In genomic region chr12:99885282-99885901, GRCm38 (mm10) we compare ENCODE assay signal across 8 mouse cellular contexts. TPM values are rescaled to one million over a fixed set of nuclear protein-coding genes. Genes with fewer than 3 reads are reported as not detected.
DNase-seq lines count a peak whose midpoint lies in the region; ATAC-seq and TF ChIP-seq lines count a peak whose summit lies in the region.

No protein-coding gene starts in this region.

- H3K36me3 ChIP-seq in forebrain, embryonic 15.5 days, result no peaks in the 10 kb centered on the region
- H3K36me3 ChIP-seq in liver, postnatal 0 days (replicated peaks; ENCODE audit: insufficient read depth, low read length), result no peaks in the 10 kb centered on the region

- 20% methylated on average over 8 of the region's 8 CpGs for WGBS in forebrain, embryonic 15.5 days
- WGBS in liver, postnatal 0 days (ENCODE audit: insufficient replicate concordance), result 50% methylated on average over 8 of the region's 8 CpGs

- peak overlapping the region; percentile 91 for H3K4me3 ChIP-seq in forebrain, embryonic 15.5 days
- H3K4me3 ChIP-seq in liver, postnatal 0 days (ENCODE audit: low read depth, low read length), result peak overlapping the region; percentile 83

- H3K4me1 ChIP-seq in forebrain, embryonic 15.5 days, result peaks cover 27% of the 10 kb centered on the region
- peaks cover 18% of the 10 kb centered on the region for H3K4me1 ChIP-seq in liver, postnatal 0 days (ENCODE audit: insufficient read depth)

- TF ChIP-seq CTCF in liver, postnatal 0 days (IDR thresholded peaks at IDR 0.05; ENCODE audit: low read depth), result no peak

- no peak for ATAC-seq in forebrain, embryonic 15.5 days (replicated peaks)
- ATAC-seq in liver, postnatal 0 days, result no peak

- peak; percentile 18 to 19 for DNase-seq in cerebellum, postnatal 10 days
- no peak for DNase-seq in cerebellum, adult 11-12 months
- DNase-seq in 3T3-L1 (ENCODE audit: low read depth, low spot score), result peak; percentile 6
- DNase-seq in liver, postnatal 0 days, result no peak
- no peak for DNase-seq in left cerebral cortex, postnatal 4 days
- DNase-seq in adrenal gland, postnatal 36 days, result no peak
- DNase-seq in layer of hippocampus, adult 18-20 months (ENCODE audit: low spot score in 2 of 2), result no peak

- peak overlapping the region; percentile 98 for H3K4me2 ChIP-seq in forebrain, embryonic 15.5 days (replicated peaks)
- peak overlapping the region; percentile 97 for H3K4me2 ChIP-seq in liver, postnatal 0 days (ENCODE audit: low read depth, low read length)

- H3K27ac ChIP-seq in forebrain, embryonic 15.5 days (replicated peaks), result no peak overlapping the region
- H3K27ac ChIP-seq in liver, postnatal 0 days (ENCODE audit: low read depth), result peak overlapping the region; percentile 89

- no peak for TF ChIP-seq EP300 in liver, postnatal 0 days (IDR thresholded peaks at IDR 0.05; ENCODE audit: low read depth)

- H3K9me3 ChIP-seq in forebrain, embryonic 15.5 days, result no peaks in the 10 kb centered on the region
- no peaks in the 10 kb centered on the region for H3K9me3 ChIP-seq in liver, postnatal 0 days (ENCODE audit: low read length)

- peak overlapping the region; percentile 93 for H3K9ac ChIP-seq in forebrain, embryonic 15.5 days (replicated peaks)
- H3K9ac ChIP-seq in liver, postnatal 0 days (replicated peaks), result peak overlapping the region; percentile 92

- intact Hi-C loops in left cerebral cortex, postnatal 4 days (cut with DNase I), result no loop called here

- no peaks in the 10 kb centered on the region for H3K27me3 ChIP-seq in forebrain, embryonic 15.5 days
- H3K27me3 ChIP-seq in liver, postnatal 0 days (ENCODE audit: insufficient read depth, low read length), result no peaks in the 10 kb centered on the region

RNA-seq across cellular contexts. Expression of gene Tdp1, which starts 1.1 kb away (rescaled TPM):
- 70.1 and 72.0 TPM in 2 replicates for polyA plus RNA-seq in forebrain, embryonic 15.5 days (2015; fragmentation: Nextera tagmentation; extraction: Ambion mirVana)
- 11.9 and 12.4 TPM in 2 replicates for polyA plus RNA-seq in liver, postnatal 0 days (2015; fragmentation: Nextera tagmentation; extraction: Ambion mirVana)
- total RNA-seq in left cerebral cortex, postnatal 4 days (2021), result 10 to 100 TPM; 42.9 to 45.8 TPM
- total RNA-seq in adrenal gland, postnatal 36 days (2021), result 10 to 100 TPM; 13.4 to 16.0 TPM
- 10 to 100 TPM; 25.8 to 31.7 TPM for total RNA-seq in layer of hippocampus, adult 18-20 months (2021)

RNA-seq across cellular contexts. Expression of gene Efcab11, which starts 1.2 kb away (rescaled TPM):
- 9.8 and 9.9 TPM in 2 replicates for polyA plus RNA-seq in forebrain, embryonic 15.5 days (2015; fragmentation: Nextera tagmentation; extraction: Ambion mirVana)
- polyA plus RNA-seq in liver, postnatal 0 days (2015; fragmentation: Nextera tagmentation; extraction: Ambion mirVana), result 3.3 and 4.5 TPM in 2 replicates
- 1 to 10 TPM; 1.2 to 1.9 TPM for total RNA-seq in left cerebral cortex, postnatal 4 days (2021)
- under 1 TPM; 0.36 to 0.56 TPM for total RNA-seq in adrenal gland, postnatal 36 days (2021)
- total RNA-seq in layer of hippocampus, adult 18-20 months (2021), result under 1 TPM; 0.30 to 0.33 TPM

Comparison
In these comparisons a context has a peak if more than half of its experiments do, and no peak if none do; other contexts are left out.
1. DNase-seq: peak in cerebellum, postnatal 10 days (2 of 2) and 3T3-L1 (single experiment); none in cerebellum, adult 11-12 months (single experiment), liver, postnatal 0 days (single experiment), left cerebral cortex, postnatal 4 days (single experiment), adrenal gland, postnatal 36 days (0 of 2) and layer of hippocampus, adult 18-20 months (0 of 2).